Mouse (Mus musculus): ENCODE data around the gene Tmod2.
"Not testable (repeated sequence)": the region's sequence is repeated elsewhere in the genome, so short reads cannot be mapped to it uniquely, and the experiment has no call there.

The Tmod2 gene

GRCm38 (mm10) chr9:75551342-75551741 is 59.8 kb downstream of the Tmod2 start:
- no peak for DNase-seq (ENCODE audit: low read depth, low spot score)

- no peak for DNase-seq (ENCODE audit: low read depth, low spot score)
Measured at GRCm38 (mm10) chr9:75549010-75549409, 62.1 kb downstream of the Tmod2 start.

- no peak for DNase-seq (ENCODE audit: low read depth, low spot score)
Measured at GRCm38 (mm10) chr9:75546885-75547553, 64.1 kb downstream of the Tmod2 start.

GRCm38 (mm10) chr9:75545514-75545913 is 65.6 kb downstream of the Tmod2 start:
- DNase-seq (ENCODE audit: low read depth, low spot score), result no peak

GRCm38 (mm10) chr9:75541497-75541896 is 69.6 kb downstream of the Tmod2 start:
- no peak for DNase-seq (ENCODE audit: low read depth, low spot score)

- no peak for DNase-seq (ENCODE audit: low read depth, low spot score)
Measured at GRCm38 (mm10) chr9:75536422-75536821, 74.7 kb downstream of the Tmod2 start.

GRCm38 (mm10) chr9:75534431-75534962 is 76.6 kb downstream of the Tmod2 start:
- DNase-seq (ENCODE audit: low read depth, low spot score), result no peak

- DNase-seq (ENCODE audit: low read depth, low spot score), result not testable (repeated sequence)
Measured at GRCm38 (mm10) chr9:75532989-75533388, 78.1 kb downstream of the Tmod2 start.

GRCm38 (mm10) chr9:75532461-75532860 is 78.7 kb downstream of the Tmod2 start:
- no peak for DNase-seq (ENCODE audit: low read depth, low spot score)

GRCm38 (mm10) chr9:75529358-75529757 is 81.8 kb downstream of the Tmod2 start:
- no peak for DNase-seq (ENCODE audit: low read depth, low spot score)

GRCm38 (mm10) chr9:75528096-75528495 is 83.0 kb downstream of the Tmod2 start:
- DNase-seq (ENCODE audit: low read depth, low spot score), result peak; percentile 9

GRCm38 (mm10) chr9:75527368-75528059 is 83.6 kb downstream of the Tmod2 start:
- DNase-seq (ENCODE audit: low read depth, low spot score), result no peak

- no peak for DNase-seq (ENCODE audit: low read depth, low spot score)
Measured at GRCm38 (mm10) chr9:75523646-75524045, 87.5 kb downstream of the Tmod2 start.

GRCm38 (mm10) chr9:75522217-75522616 is 88.9 kb downstream of the Tmod2 start:
- DNase-seq (ENCODE audit: low read depth, low spot score), result no peak

- DNase-seq (ENCODE audit: low read depth, low spot score), result no peak
Measured at GRCm38 (mm10) chr9:75521788-75522187, 89.3 kb downstream of the Tmod2 start.

GRCm38 (mm10) chr9:75520940-75521339 is 90.2 kb downstream of the Tmod2 start:
- no peak for DNase-seq (ENCODE audit: low read depth, low spot score)

GRCm38 (mm10) chr9:75517751-75518150 is 93.4 kb downstream of the Tmod2 start:
- no peak for DNase-seq (ENCODE audit: low read depth, low spot score)
